Comparison of ENCODE assay signal across 21 mouse cellular contexts in genomic region chr11:61366517-61367273, GRCm38 (mm10). TPM values are rescaled to one million over a fixed set of nuclear protein-coding genes. Genes with fewer than 3 reads are reported as not detected.
DNase-seq lines count a peak whose midpoint lies in the region; ATAC-seq and TF ChIP-seq lines count a peak whose summit lies in the region.
"Had no signal": no experiment of that assay in that cellular context is flagged by ENCODE, and none has a peak within 500 bp of the region (broad histone marks: within the 10 kb centered on the region; RNA-seq: fewer than 3 reads in every experiment).

No protein-coding gene starts in this region.

- H3K27ac ChIP-seq in kidney, postnatal 0 days = no peak overlapping the region
- peak overlapping the region; percentile 99 for H3K27ac ChIP-seq in heart, embryonic 13.5 days (replicated peaks)
- H3K27ac ChIP-seq: embryonic facial prominence, embryonic 12.5 days; liver, embryonic 13.5 days; midbrain, embryonic 10.5 days; neural tube, embryonic 13.5 days had no signal

- H3K9me3 ChIP-seq in kidney, postnatal 0 days (replicated peaks; ENCODE audit: low read length) = no peaks in the 10 kb centered on the region
- H3K9me3 ChIP-seq in heart, embryonic 13.5 days = no peaks in the 10 kb centered on the region
- H3K9me3 ChIP-seq: embryonic facial prominence, embryonic 12.5 days; G1E; liver, embryonic 13.5 days; midbrain, embryonic 10.5 days; neural tube, embryonic 13.5 days had no signal

- ATAC-seq in kidney, postnatal 0 days (replicated peaks; ENCODE audit: low FRiP score, low read depth) = no peak; the same call in 1 of the 2 replicates
- ATAC-seq in heart, embryonic 13.5 days (ENCODE audit: extremely low read depth, insufficient number of reproducible peaks, low FRiP score, low TSS enrichment) = peak; percentile 76; the same call in 1 of the 2 replicates
- ATAC-seq: hindbrain, embryonic 16.5 days had no signal

- WGBS in kidney, postnatal 0 days = 60% methylated on average over 9 of the region's 9 CpGs
- 17% methylated on average over 9 of the region's 9 CpGs for WGBS in heart, embryonic 13.5 days

- H3K27me3 ChIP-seq in kidney, postnatal 0 days (ENCODE audit: insufficient read depth, low read length) = no peaks in the 10 kb centered on the region
- peaks cover 4% of the 10 kb centered on the region for H3K27me3 ChIP-seq in heart, embryonic 13.5 days (replicated peaks)
- H3K27me3 ChIP-seq: embryonic facial prominence, embryonic 12.5 days; neural tube, embryonic 13.5 days had no signal

- no peak overlapping the region for H3K4me2 ChIP-seq in kidney, postnatal 0 days (ENCODE audit: low read length)
- peak overlapping the region; percentile 61 for H3K4me2 ChIP-seq in heart, embryonic 13.5 days
- H3K4me2 ChIP-seq: embryonic facial prominence, embryonic 12.5 days; liver, embryonic 13.5 days; neural tube, embryonic 13.5 days had no signal

- H3K4me1 ChIP-seq in kidney, postnatal 0 days (replicated peaks; ENCODE audit: insufficient read depth, low read length) = peaks cover 10% of the 10 kb centered on the region; the same call in 1 of the 2 replicates
- H3K4me1 ChIP-seq in heart, embryonic 13.5 days = peaks cover 48% of the 10 kb centered on the region
- H3K4me1 ChIP-seq: embryonic facial prominence, embryonic 12.5 days; liver, embryonic 13.5 days; neural tube, embryonic 13.5 days had no signal

- H3K36me3 ChIP-seq in kidney, postnatal 0 days (ENCODE audit: insufficient read depth, low read length) = no peaks in the 10 kb centered on the region
- no peaks in the 10 kb centered on the region for H3K36me3 ChIP-seq in heart, embryonic 13.5 days
- H3K36me3 ChIP-seq: embryonic facial prominence, embryonic 12.5 days; G1E; liver, embryonic 13.5 days; midbrain, embryonic 10.5 days; neural tube, embryonic 13.5 days had no signal

- no peak for TF ChIP-seq CTCF in kidney, postnatal 0 days (IDR thresholded peaks at IDR 0.05; ENCODE audit: low read depth)

- H3K4me3 ChIP-seq in kidney, postnatal 0 days (replicated peaks; ENCODE audit: low read depth, low read length) = no peak overlapping the region
- peak overlapping the region; percentile 29 for H3K4me3 ChIP-seq in heart, embryonic 13.5 days
- H3K4me3 ChIP-seq: embryonic facial prominence, embryonic 12.5 days; liver, embryonic 13.5 days; midbrain, embryonic 10.5 days; neural tube, embryonic 13.5 days had no signal

- peak; percentile 76 for DNase-seq in kidney, postnatal 0 days (ENCODE audit: low spot score)
- no peak for DNase-seq in kidney, postnatal 25 days
- DNase-seq in lung, postnatal 10 days = peak; percentile 37
- no peak for DNase-seq in lung, postnatal 25 days (ENCODE audit: low spot score)
- DNase-seq in lung, postnatal 4 days = peak; percentile 12 to 72
- no peak for DNase-seq in left cerebral cortex, adult 8-10 months (ENCODE audit: low spot score in 2 of 2)
- no peak for DNase-seq in yolk sac, embryonic 10.5 days (ENCODE audit: low spot score)
- DNase-seq: cerebellum, adult 11 months; liver, embryonic 13.5 days had no signal

- H3K9ac ChIP-seq in kidney, postnatal 0 days (ENCODE audit: low read depth, low read length) = no peak overlapping the region
- peak overlapping the region; percentile 74 for H3K9ac ChIP-seq in heart, embryonic 13.5 days
- H3K9ac ChIP-seq: embryonic facial prominence, embryonic 12.5 days; liver, embryonic 13.5 days; neural tube, embryonic 13.5 days had no signal

RNA-seq across cellular contexts. Expression of gene Slc47a1, which starts 11.4 kb away (rescaled TPM):
- polyA plus RNA-seq in kidney, postnatal 0 days (2015; fragmentation: Nextera tagmentation; extraction: Ambion mirVana) = 45.7 and 51.5 TPM in 2 replicates
- 24.6 and 28.9 TPM in 2 replicates for polyA plus RNA-seq in heart, embryonic 13.5 days (2015; fragmentation: Nextera tagmentation; extraction: Ambion mirVana)
- 1 to 10 TPM; 1.6 to 3.3 (median 2.9) TPM for total RNA-seq in left cerebral cortex, adult 8-10 months (2022)
- total RNA-seq: monocyte, adult 5-6 weeks had no signal
- polyA plus RNA-seq: G1E; midbrain, embryonic 10.5 days; neural tube, embryonic 13.5 days had no signal

RNA-seq across cellular contexts. Expression of gene Slc47a2, which starts 24.0 kb away (rescaled TPM):
- polyA plus RNA-seq in kidney, postnatal 0 days (2015; fragmentation: Nextera tagmentation; extraction: Ambion mirVana) = 0.17 and 0.22 TPM in 2 replicates
- 0.06 TPM in 1 of 2 replicates, not detected in the other for polyA plus RNA-seq in heart, embryonic 13.5 days (2015; fragmentation: Nextera tagmentation; extraction: Ambion mirVana)
- total RNA-seq in left cerebral cortex, adult 8-10 months (2022) = under 1 TPM; 0.23 to 0.55 (median 0.27) TPM
- total RNA-seq: adrenal gland, adult 18-20 months; G1E; gastrocnemius, postnatal 4 days; layer of hippocampus, postnatal 25 days; left cerebral cortex, postnatal 36 days; monocyte, adult 5-6 weeks had no signal
- polyA plus RNA-seq: embryonic facial prominence, embryonic 12.5 days; G1E; large intestine, adult 2 months; midbrain, embryonic 10.5 days; neural tube, embryonic 13.5 days had no signal

Comparison
In these comparisons a context has a peak if more than half of its experiments do, and no peak if none do; other contexts are left out.
1. DNase-seq: peak in kidney, postnatal 0 days (single experiment), lung, postnatal 10 days (single experiment) and lung, postnatal 4 days (2 of 2); none in kidney, postnatal 25 days (0 of 2), lung, postnatal 25 days (single experiment), left cerebral cortex, adult 8-10 months (0 of 2) and yolk sac, embryonic 10.5 days (single experiment).